Mouse (Mus musculus) ovary, postnatal 14 days (tissue): ENCODE results near the gene Ppard.
"Not testable (repeated sequence)": the region's sequence is repeated elsewhere in the genome, so short reads cannot be mapped to it uniquely, and the experiment has no call there.

Experiments used
- DNase-seq: peaks from one replicate; pipeline ENCODE4 v3.0.0; 2022; ENCODE audit warnings: low spot score

Ppard gene

GRCm38 (mm10) chr17:28315611-28316160, 83.2 kb downstream of the Ppard start:
- DNase-seq = no peak

DNA sequence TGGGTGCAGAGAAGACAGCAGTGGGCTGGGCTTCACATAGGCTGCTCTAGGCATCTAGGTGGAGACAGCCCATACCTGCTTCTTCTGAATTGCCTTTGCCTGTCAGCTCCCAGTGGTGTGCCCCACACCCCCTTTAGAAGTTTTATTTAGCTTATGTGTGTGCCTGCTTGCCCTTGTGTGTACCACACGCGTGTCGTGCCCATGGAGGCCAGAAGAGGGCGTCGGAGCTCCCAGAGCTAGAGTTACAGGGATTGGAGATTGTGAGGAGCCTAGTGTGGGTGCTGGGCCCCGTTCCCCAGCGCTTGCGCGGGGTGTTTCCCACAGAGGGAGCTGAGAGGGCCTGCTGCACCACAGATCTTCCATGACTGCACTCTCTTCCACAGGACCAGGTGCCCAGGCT, 84.0 kb downstream of the Ppard start:
- no peak for DNase-seq

GRCm38 (mm10) chr17:28317091-28317490, 84.6 kb downstream of the Ppard start:
- DNase-seq = no peak

DNA sequence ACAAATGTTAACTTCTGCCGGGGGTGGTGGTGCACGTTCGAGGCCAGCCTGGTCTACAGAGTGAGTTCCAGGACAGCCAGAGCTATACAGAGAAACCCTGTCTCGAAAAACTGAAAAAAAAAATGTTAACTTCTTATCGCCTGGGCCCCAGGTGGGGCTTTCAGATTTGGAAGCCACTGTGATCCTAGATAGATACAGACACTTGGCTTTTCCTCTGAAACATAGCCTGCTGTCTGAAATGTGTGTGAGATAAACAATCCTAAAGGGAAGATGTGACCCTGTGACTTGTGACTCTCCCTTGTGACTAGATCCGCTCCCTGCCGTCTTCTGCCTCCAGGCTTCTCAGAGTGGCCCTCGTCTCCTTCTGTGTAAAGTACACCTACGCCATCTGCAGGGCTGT, 85.2 kb downstream of the Ppard start:
- DNase-seq = no peak

DNA sequence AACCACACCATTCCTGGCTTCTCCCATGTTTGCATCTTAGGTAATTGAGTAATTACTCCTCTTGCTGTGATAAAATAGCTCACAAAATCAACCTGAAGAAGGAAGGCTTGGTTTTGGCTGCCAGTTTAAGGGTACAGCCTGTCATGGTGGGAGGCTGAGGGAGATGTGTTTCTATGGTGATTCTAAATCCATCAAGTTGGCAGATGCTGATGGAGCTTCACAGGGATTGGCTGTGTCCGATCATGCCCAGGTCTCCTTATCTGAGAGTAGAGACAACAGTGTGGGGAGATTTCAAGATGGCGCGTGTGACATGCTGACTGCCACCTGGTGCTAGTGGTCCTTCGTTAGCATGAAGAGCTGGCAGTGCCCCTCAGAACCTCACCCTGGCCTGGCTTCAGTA, 89.2 kb downstream of the Ppard start:
- no peak for DNase-seq

DNA sequence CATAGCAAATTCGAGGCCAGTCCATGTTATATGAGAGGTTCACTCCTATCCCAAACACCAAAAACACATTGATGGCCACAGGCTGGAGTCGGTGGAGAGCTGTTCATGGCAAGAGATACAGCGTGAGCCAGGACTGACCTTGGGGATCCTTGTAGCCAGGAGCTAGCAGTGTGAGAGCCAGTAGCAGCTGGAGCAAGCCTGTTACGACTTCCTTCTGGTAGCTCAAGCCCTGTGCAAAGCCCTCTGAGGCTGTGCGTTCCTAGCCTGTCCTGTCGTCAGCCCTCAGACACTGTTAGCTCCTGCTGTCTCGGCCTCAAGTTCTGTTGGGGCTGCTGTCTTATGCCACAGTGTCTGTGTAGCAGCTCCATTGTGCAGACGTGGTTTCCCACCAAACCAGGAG, 91.3 kb downstream of the Ppard start:
- no peak for DNase-seq

- DNase-seq = not testable (repeated sequence)
These were observed 91.9 kb downstream of the Ppard start for GRCm38 (mm10) chr17:28324416-28324815.

DNA sequence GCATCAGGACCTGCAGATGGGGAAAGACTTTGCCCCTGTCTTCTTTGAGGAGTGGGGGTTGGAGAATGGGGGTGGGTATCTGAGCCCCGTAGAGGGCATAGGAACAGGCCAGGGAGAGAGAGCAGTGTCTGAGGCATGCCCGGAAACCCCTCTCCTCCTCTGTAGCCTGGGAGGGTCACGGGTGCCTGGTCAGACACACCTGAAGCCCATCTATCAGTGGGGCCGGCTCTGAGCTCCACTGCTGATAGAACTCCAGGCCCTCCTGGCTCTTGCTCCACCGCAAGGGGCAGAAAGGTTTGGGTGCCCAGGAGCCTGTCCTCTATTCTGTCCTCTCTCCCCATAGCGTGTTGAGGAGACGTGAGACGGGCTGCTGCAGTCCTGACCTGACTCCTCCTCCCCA, 93.3 kb downstream of the Ppard start:
- no peak for DNase-seq

DNA sequence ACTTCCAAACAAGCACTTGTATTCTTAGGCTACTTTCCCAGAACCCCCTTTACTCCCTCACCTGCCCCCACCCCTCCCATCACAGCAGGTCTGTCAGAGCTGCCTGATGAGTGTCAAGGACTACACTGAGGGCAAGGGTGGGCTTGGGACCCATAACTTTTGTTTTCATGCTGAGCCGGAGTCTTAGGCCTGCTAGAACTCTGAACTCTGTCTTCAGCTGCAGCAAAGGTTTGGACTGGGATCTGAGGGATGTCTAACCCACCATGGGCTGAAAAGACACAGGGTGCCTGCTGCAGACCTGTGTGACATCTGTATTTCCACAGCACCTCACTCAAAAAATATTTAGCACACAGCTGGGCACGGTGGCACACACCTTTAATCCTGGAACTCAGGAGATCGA, 94.5 kb downstream of the Ppard start:
- no peak for DNase-seq

DNA sequence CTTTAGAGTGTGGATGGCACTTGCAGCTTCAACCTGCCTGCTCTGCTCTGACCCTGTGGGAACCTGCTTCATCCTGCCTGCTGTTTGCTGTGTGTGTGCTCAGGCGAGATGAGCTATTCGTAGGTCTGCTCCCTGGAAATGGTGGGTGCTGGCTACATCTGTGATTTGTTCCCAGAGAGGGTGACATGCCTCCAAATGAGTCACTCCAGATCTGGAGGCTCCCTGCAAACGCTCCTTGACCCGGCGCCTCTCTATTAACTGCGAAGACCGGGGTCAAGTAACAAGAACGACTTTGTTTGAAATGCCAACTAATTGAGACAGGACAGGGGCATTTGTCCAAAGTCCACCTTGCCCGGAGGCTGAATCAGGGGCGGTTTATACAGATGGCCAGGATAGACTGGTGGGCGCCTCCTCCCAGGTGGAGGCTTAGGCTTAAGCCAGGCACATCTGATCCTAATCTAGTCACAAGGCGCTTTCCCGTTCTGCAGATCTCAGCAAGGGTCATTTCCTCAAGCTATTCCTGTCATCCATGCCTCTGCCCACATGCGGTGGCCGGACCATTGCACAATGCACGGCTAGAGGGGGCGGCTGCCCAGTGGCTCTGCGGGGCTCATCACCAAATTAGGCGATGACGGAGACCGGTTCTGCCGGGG, 95.3 kb downstream of the Ppard start:
- no peak for DNase-seq

DNA sequence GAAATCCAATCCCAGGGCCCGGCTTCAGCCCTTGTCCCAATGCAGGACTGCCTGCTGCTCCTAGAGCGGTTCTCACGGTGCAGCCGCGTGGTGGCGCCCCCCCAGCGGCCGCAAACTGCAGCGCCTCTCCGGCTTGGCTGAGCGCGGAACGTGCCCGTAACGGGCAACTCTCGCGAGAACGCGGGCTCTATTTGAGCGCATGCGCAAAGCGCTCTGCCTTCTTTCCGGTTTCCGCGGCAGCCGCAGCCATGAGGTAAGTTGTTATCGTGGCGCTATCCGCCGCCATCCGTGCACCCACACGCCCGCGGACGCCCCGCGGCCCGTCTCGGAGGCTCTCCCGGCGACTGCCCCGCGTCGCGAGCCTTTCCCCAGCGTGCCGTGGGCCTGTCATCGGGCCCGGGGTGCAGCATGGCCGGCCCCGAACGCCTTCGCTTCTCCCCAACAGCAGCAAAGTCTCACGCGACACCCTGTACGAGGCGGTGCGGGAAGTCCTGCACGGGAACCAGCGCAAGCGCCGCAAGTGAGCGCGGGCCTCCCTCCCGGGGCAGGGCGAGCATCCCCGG, 95.9 kb downstream of the Ppard start, which contains the start of gene Rpl10a:
Gene Rpl10a (plus strand): TSS at position 106 of the 563 bp plus-strand sequence.
- DNase-seq = peak; percentile 97

DNA sequence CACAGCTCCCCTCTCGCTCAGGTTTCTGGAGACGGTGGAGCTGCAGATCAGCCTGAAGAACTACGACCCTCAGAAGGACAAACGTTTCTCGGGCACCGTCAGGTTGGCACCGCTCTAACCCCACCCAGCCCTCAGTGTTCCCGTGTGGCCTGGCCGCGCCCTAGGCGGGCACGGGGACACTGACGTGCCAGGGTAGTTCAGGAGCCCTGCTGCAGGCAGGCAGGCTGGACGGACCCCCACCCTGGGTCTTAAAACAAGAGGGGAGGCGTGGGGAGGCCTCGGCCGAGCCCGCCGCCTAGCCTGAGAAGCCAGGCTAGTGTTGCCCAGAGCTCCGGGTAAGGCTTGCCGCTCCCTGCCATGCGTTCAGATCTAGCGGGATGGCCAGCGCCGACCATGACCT, 96.4 kb downstream of the Ppard start:
- DNase-seq = no peak

GRCm38 (mm10) chr17:28329503-28330231, 97.2 kb downstream of the Ppard start:
- DNase-seq = no peak

DNA sequence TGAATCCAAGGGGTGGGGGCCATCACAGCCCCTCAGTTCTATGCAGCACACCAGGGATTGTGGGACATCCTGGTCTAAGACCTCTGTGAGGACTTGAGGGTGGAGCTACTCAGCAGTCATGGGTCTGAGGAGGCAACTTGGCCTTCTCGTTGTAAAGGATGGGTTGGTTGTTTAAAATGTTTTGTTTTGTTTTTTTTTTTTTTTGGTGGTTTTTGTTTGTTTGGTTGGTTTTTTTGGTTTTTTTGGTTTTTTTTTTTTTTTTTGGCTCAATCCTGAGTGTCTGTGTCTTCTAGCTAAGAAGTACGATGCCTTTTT, 97.7 kb downstream of the Ppard start:
- no peak for DNase-seq

DNA sequence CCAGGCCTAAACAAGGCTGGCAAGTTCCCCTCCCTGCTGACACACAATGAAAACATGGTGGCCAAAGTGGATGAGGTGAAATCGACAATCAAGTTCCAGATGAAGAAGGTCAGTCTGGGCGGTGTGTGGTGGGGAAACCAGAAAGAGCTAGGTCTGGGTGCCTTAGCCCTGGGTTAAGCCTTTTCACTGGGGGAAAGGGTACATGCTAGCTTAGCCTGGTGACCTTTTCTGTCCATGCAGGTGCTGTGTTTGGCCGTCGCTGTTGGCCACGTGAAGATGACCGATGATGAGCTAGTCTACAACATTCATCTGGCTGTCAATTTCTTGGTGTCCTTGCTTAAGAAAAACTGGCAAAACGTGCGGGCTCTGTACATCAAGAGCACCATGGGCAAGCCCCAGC, 98.1 kb downstream of the Ppard start:
- not testable (repeated sequence) for DNase-seq

DNA sequence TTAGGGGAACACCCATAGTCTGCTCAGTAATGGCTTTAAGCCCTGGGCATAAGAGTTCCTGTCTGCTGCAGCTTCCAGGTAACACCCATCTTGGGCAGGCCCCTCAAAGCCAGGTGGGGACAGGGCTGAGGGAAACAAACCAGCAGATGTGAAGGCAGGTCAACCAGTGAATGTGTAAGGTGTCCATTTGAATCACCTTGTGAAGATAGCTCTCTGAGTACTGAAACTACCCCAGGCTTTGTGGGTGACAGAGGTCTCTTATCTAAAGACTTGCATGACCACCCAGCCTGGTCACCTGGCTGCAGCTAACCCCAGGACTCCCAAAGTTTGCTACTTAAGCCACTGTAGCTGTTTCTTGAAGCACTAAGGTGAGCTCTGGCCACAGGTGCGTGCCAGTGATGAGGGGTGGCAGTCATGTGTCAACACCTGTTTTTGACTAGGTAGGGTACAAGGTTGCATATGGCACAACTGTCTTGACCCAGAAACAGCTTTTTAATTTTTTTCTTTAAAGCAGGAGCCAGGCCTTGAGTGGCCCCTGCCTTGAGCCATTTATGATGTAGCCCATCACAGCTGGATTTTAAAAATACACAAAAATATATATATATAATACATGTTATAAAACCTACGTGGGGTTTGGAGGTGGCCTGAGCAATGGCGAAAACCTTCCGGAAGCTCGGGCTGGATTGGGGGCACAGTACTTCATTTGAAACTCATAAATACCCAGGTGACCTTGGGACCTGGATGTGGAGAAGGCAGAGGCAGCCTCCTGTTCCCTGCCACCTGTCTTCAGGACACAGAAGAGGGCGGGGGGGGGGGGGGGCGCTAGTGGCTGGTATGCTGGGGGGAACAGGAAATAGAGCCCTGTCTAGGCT, 99.0 kb downstream of the Ppard start:
- no peak for DNase-seq

DNA sequence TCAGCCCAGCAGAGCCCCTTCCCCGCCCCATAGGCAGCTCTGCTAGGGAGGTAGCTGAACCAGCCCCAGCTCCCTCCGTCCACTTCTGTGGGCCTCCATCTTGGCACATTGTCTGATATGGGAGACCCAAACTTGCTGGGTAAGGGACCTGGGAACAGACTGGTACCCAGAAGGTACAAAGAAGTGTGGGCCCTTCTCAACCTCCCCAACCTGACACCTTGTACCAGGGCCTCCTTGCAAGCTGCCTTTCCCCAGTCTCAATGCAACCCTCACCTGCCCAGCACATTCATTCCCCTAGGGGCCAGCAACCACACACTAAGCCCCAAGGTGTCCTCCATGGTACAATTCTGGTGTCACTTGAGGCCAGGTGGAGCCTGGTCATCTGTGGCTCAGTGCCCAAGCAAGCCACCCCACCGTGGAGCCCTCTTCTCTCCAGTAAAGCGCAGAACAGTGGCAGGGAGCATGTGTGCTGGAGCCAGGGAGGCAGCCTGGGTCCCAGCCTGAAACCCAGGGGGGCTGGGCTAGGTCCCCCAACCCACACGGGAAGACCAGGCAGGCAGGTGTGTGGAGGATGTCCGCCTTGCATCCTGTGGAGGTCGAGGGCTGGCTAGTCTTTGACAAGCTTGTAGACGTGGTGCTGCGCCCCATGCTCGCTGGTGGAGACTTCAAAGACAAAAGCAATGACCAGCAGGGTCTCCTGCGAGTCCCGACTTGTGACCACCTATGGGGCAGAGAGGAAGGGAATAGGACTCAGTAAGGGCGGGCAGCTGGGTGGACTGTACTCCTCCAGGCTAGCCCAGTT, 99.8 kb downstream of the Ppard start:
- DNase-seq = no peak

- DNase-seq = no peak
These were observed 100.5 kb downstream of the Ppard start for GRCm38 (mm10) chr17:28332915-28333546.

GRCm38 (mm10) chr17:28335267-28335666, 102.8 kb downstream of the Ppard start:
- DNase-seq = no peak

DNA sequence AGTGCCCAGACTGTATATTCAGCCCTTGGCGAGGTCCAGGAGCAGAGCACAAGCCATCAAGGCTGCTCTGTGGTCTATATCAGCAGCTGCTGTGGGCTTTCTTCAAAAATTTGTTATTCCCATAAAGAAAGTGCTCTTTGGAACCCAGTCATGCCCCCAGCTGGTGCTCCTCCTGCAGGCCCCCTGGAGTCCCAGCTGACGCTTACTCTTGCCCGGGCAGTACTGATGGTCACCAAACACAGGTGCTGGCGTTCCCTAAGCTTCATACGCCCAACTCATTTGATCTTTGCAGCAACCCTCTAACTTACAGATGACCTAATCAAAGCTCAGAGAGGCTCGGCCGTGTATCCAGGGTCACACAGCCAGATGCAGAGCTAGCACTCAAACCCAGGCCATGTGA, 105.0 kb downstream of the Ppard start:
- no peak for DNase-seq

DNA sequence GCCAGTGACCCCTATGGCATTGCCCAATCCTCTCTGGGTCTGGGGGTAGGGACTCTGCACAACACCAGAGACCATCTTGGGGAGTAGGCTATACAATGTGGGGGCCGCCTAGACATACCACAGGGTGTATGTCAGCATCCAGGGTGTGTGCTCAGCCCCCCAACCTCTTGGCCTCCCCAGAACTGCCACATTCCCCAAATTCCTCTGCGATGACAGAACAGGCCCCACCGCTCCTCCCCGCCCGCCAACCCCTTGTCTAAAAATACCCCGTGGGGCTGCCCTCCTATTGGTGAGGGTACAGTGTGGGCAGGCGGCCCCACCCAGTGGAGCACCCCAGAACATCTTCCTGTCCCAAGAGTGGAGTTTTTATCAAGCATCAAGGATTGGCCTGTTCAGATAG, 108.1 kb downstream of the Ppard start:
- DNase-seq = no peak
